Mouse (Mus musculus) testis, postnatal 10 days (tissue): ENCODE measurements around the gene Rpp14.

Source experiments
- DNase-seq: peaks from one replicate; pipeline ENCODE4 v3.0.0; 2021; ENCODE audit warnings: low spot score

Rpp14 gene

DNA sequence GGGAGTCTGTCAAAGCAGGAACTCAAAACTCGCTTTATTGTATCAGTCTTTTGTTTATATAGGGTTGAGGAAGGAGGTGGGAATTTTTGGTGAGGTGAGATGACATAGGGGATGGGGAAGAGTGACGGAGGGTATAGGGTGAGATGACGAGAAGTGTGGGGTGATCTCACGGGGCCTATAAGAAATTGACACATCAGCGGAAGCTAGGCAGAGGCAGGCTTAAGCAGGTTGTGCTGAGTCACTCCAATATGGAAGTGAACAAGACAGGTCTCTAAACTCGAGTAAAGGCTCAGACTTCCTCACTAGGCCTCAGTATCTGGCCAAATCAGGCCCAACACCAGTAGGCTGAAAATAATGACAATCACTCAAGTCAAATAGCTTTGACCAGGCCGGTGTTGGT, 20.2 kb upstream of the Rpp14 start:
- no peak for DNase-seq

DNA sequence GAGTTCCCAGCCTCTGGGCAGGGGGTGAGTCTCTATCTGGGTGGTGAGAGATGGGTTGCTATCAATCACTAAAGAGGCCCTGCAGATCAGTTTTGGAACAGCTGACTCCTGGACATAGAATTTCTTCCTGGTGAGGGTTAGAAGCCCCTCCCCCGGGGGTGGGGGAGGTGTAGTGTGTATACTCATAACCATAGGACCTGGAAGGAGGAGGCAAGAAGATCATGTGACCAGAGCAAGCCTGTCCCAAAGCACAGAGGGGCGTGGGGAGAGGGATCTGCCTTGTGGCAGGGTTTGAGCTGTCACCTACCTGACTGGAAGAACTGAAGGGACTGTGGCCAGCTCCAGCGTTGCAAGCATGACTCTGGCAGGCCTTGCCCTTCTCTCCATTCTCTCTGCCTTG, 18.1 kb upstream of the Rpp14 start:
- peak; percentile 41 for DNase-seq

- DNase-seq = peak; percentile 41
These were observed 17.4 kb upstream of the Rpp14 start for GRCm38 (mm10) chr14:8062537-8063301.

- DNase-seq = peak; percentile 37
These were observed 16.1 kb upstream of the Rpp14 start for GRCm38 (mm10) chr14:8063835-8064785.

DNA sequence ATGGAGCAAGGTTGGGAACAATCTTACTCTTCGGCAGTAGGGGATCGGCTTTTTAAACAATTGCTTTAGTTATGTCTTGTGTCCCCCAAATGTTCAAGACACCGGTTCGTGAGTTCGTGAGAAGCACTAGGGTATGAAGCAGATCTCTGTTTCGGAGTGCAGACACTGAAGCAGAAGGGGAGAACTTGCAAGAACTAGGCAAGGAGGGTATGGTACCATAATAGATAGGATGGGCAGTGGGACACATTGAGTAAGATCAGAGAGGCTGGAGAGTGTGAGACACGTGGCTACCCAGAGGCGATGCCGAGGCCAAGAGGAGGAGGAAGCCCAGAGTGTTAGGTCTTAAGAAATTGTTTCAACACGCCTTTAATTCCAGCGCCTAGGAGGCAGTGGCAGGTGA, 551 bp downstream of the Rpp14 start:
- peak; percentile 48 for DNase-seq

DNA sequence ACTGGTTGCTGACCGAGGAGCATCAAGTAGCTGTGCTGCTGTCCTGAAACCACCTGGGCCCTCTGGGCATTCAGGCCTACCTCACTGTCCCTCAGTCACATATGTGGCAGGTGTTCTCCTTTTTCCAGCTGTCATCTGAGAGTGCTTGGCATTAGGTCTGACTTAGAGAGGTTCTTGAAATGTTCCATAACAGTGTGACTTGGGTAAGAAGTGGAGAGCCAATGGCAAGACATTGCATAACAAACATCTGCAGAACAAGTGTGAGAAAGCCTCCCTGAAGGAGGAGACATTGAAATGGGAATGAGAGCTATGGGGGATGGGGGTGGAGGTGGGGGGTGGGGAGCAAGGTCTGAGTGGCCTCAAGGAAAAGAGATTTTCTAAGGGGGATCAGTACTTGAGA, 2.8 kb downstream of the Rpp14 start:
- no peak for DNase-seq

GRCm38 (mm10) chr14:8089016-8089415, 8.8 kb downstream of the Rpp14 start:
- DNase-seq = no peak

GRCm38 (mm10) chr14:8092573-8092972, 12.4 kb downstream of the Rpp14 start:
- DNase-seq = no peak

DNA sequence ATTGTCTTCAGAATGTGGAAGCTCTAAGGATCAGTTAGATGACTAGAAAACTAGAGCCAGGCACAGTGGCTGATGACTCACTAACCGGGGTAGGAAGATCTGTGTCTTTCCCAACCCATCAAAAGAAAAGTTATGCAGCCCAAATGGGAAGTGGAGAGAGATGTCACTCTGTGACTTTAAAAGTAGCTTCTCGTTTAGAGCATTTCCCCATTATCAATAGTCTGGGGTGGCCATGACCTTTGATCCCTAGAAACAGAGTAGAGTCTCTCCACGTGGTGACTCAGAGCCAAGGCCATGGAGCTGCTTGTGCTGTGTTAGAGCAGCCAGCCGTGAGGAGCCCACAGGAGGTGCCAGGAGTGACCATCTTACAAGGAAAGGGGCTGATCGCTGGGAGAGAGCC, 13.3 kb downstream of the Rpp14 start:
- DNase-seq = no peak

GRCm38 (mm10) chr14:8094931-8095561, 14.9 kb downstream of the Rpp14 start:
- no peak for DNase-seq

DNA sequence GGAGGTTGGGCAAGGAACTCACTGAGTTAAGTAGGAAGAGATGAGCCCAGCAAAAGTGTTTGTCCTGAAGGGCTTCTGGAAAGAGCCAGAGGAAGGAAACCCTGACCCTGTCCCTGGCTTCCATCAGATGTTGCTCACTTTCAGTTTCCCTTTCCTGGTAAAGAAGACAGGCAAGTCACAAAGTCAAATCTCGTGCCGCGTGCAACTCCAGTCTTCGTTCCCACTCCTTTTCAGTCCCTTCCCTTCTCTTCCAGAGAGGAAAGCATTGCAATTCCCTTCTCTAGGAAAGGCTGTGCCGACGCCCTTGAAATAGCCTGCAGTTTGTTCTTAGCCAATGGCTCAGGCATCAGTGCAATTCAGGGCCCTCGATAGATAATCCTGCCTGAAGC, 15.4 kb downstream of the Rpp14 start:
- DNase-seq = peak; percentile 42

DNA sequence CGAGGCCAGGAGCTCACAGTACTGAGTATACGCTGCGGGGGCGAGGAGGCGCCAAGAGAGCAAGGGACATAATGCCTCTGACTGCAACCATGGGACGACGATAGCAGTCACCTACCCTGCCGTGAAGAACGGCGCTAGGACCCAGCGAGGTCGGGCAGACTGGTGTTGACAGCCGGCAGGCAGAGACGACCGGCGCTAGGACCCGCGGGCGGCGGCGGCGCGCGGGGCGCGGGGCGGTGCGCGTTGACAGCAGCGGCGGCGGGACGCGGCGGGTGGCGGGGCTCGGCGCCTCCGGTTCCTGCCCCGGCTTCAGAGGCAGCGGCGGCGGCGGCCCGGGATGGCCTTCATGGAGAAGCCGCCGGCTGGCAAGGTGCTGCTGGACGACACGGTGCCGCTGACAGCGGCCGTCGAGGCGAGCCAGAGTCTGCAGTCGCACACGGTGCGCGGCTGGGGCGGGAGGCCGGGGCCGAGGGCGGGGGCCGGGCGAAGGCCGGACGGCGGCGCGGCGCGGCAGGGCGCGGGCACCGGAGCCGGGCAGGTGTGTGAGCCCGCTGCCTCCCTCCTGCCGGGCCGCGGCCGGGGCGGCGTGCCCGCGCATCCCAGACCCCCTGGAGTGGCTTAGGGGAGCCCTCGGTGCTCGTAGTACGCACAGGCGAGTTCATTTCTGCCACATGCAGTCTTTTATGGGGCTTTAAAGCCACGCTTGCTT, 18.0 kb downstream of the Rpp14 start, which contains the start of gene Pxk:
Pxk (plus strand) TSS at position 234 of the 709 bp plus-strand sequence.
- peak; percentile 95 for DNase-seq

DNA sequence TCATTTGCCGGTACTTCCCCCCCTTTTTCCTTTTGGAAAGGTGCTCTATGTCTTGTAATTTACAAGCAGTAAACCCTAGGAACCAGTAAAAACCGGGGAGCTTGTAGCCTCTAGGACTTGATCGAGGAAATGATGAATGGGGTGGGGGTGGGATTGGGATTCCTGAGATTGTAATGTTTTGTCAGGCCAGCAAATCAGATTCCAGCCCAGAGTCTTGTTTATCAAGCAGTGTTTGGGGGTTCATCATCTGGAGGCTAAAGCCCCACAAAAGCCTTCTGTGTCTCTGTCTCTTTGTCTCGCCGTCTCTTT, 18.5 kb downstream of the Rpp14 start:
- no peak for DNase-seq

- no peak for DNase-seq
These were observed 19.4 kb downstream of the Rpp14 start for GRCm38 (mm10) chr14:8099561-8100021.

- no peak for DNase-seq
These were observed 21.7 kb downstream of the Rpp14 start for GRCm38 (mm10) chr14:8101886-8102285.

GRCm38 (mm10) chr14:8102676-8103075, 22.5 kb downstream of the Rpp14 start:
- no peak for DNase-seq

DNA sequence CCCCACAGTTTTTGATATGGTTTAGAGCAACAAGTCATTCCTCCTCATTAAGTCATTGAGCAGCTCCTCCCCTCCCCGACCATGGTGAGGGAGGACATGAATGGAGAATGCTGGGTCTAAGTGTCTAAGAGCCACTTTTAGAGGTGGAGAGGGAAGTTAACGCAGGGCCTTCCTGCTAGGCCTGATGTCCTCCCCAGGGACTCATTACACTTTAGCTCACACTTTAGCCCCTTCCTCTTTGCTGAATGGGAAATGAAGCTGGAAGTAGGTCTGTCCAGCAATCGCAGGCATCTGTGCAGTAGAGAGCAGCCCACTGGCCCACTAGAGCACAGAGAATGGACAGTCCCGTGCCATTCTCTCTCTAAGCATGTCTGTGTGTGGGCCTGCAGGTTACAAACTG, 27.9 kb downstream of the Rpp14 start:
- DNase-seq = no peak

DNA sequence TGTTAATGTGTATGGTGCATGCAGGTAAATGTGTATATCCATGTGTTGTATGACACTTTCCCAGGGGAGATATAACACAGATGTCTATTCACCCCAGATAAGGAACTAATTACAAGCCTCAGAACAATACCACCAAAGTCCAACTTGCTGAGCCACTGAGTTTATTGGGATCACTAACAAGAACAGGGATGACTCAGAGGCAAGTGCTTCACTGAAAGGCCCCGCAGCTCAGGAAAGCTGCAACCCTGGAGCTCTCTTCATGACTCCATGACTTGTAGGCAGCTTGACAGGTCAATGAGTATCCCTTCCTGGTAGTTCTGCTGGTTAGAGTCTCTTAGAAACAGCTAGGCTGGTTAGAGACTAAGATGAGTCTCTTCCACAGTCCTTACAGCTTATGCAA, 28.8 kb downstream of the Rpp14 start:
- DNase-seq = no peak

GRCm38 (mm10) chr14:8111545-8111944, 31.4 kb downstream of the Rpp14 start:
- DNase-seq = no peak

GRCm38 (mm10) chr14:8112036-8112435, 31.9 kb downstream of the Rpp14 start:
- no peak for DNase-seq

DNA sequence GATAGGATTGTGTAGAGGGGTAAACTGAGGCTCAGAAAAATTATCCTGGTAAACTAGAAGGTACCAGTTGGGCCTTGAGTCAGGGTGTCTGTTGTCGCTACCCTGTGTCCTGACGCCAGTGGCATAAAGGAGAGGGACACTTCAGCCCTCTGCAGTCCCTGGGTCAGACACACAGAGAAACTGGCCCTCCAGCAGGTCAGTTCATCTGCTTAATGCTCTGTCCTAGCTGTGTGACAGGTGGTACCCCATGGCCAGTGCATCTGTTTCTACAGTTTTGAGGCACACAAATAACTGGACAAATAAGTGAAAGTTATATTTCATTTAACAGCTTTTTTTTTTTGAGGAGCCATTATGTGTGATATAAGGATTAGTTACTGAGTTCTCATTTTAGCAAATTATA, 33.4 kb downstream of the Rpp14 start:
- no peak for DNase-seq

DNA sequence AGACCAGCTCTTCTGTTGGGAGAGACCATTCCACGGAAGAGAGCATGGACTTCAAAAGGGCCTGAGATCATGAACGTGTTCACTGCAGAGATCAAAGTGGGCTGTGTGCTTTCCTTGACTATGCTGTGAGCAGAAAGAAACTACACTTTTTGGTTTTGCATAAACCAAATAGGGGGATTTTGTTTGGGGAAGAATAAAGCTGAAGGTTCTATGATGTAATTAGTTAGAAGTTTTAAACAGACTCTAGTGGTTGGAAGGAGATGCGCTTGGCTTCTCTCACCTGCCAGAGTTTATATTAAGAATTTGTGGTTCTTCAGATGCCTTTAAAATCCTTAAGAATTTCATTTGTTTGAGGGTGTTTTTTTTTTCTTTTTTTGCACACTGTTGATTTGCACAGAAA, 34.1 kb downstream of the Rpp14 start:
- DNase-seq = no peak
